Mouse (Mus musculus) stomach, postnatal 0 days (tissue): ENCODE results near the gene Hsd17b7. TPM values are rescaled to one million over a fixed set of nuclear protein-coding genes. Genes with fewer than 3 reads are reported as not detected.

Source experiments
- ATAC-seq: fragments of 200-750 bp; cut with Nextera tagmentation; 2 replicates; pipeline ENCODE4 v1.8.0; 2017; ENCODE audit not compliant: low FRiP score, low TSS enrichment
- DNase-seq: peaks from one replicate; pipeline ENCODE4 v3.0.0-alpha.2; 2016; ENCODE audit warnings: low spot score
- H3K27ac ChIP-seq: fragments of 300-500 bp; sonication (generic); replicated peaks from 2 replicates; pipeline ENCODE4 v1.5.1; 2014; ENCODE audit warnings: mild to moderate bottlenecking, control low read depth
- H3K27me3 ChIP-seq: fragments of 300-500 bp; sonication (generic); 2 replicates; pipeline ENCODE4 v1.6.1; 2014; ENCODE audit warnings: low read length; ENCODE audit not compliant: control insufficient read depth, insufficient read depth
- H3K36me3 ChIP-seq: fragments of 300-500 bp; sonication (generic); 2 replicates; pipeline ENCODE4 v1.6.1; 2014; ENCODE audit warnings: low read length, mixed read lengths; ENCODE audit not compliant: control insufficient read depth, insufficient read depth
- H3K4me1 ChIP-seq: fragments of 300-500 bp; sonication (generic); replicated peaks from 2 replicates; pipeline ENCODE4 v1.6.1; 2014; ENCODE audit warnings: antibody characterized with exemption; ENCODE audit not compliant: control insufficient read depth, insufficient read depth
- H3K4me2 ChIP-seq: fragments of 300-500 bp; sonication (generic); replicated peaks from 2 replicates; pipeline ENCODE4 v1.6.1; 2014; ENCODE audit warnings: low read depth, mild to moderate bottlenecking, control low read depth, moderate library complexity
- H3K4me3 ChIP-seq: fragments of 300-500 bp; sonication (generic); 2 replicates; pipeline ENCODE4 v1.5.1; 2014; ENCODE audit warnings: low read depth, low read length, control low read depth
- H3K9ac ChIP-seq: fragments of 300-500 bp; sonication (generic); 2 replicates; pipeline ENCODE4 v1.6.1; 2014; ENCODE audit warnings: mild to moderate bottlenecking, low read length, control low read depth, mixed read lengths
- H3K9me3 ChIP-seq: fragments of 300-500 bp; sonication (generic); 2 replicates; pipeline ENCODE4 v1.6.1; 2016; ENCODE audit warnings: low read length; ENCODE audit not compliant: control insufficient read depth
- CTCF ChIP-seq: IDR thresholded peaks from 2 replicates; pipeline ENCODE4 v1.5.1; 2016; ENCODE audit warnings: antibody characterized with exemption, low read depth, mild to moderate bottlenecking, moderate library complexity
- EP300 ChIP-seq: optimal IDR thresholded peaks from 2 replicates; pipeline ENCODE3; 2016; ENCODE audit warnings: antibody characterized with exemption
- WGBS: fragments of 180-500 bp; shearing (Covaris S2); extraction: QIAGEN DNeasy Blood & Tissue Kit; methylation state at CpG from one replicate; pipeline ENCODE4 v1.1.7; 2014; 5-methylcytosine and 5-hydroxymethylcytosine counted together
- polyA plus RNA-seq: library from polyadenylated mRNA; unstranded; fragments of >200 nt; fragmentation: Nextera tagmentation; extraction: Ambion mirVana; gene quantifications from 2 replicates; pipeline ENCODE4 v1.2.1, GENCODE M21; 2015

Hsd17b7 gene
- polyA plus RNA-seq, 1 experiment from 2014 or later: 38.8 TPM

- DNase-seq (peak; percentile 55), ATAC-seq (no peak)
- TF ChIP-seq CTCF: peak; percentile 77
- TF ChIP-seq EP300: no peak
- Histone ChIP-seq H3K4me2 (peak overlapping the region; percentile 40; the same call in 1 of the 2 replicates), H3K9me3 (no peaks in the 10 kb centered on the region), H3K27me3 (no peaks in the 10 kb centered on the region), H3K36me3 (no peaks in the 10 kb centered on the region), H3K4me1 (no peaks in the 10 kb centered on the region), H3K9ac (no peak overlapping the region), H3K4me3 (no peak overlapping the region), H3K27ac (no peak overlapping the region)
- WGBS: 43% methylated on average over 16 of the region's 16 CpGs
Observed at GRCm38 (mm10) chr1:169934005-169934725, 34.9 kb downstream of the Hsd17b7 start.

DNA sequence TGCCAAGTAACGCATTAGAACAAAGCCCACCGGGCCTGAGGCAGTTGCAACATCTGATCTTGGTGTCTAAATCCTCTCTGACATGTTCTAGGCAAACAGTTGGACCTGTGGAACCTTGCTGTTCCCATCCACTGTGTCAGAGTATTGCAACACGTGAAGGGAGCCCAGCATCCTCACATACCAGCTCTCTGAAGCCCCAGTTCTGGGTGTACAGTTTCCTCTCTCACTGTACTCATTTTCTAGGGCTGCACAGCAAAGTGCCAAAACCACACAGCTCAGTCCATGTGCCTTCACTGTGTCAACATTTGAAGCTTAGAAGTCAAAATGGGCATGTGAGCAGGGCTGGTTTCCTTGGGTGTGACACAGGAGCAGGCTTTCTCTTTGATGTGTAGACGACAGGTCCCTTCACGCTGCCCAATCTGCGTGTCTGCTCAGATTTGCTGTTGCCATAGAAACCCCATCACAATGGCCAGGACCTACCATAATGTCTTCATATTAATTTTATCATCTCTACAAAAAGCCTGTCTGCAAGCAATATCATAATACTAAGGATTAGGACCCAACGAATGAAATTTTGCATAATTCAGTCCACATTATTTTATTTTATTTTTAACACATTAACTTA, 36.8 kb downstream of the Hsd17b7 start:
- DNase-seq (no peak), ATAC-seq (0 out of 2 replicates have a peak, but pooled peaks have one; percentile 19)
- H3K27ac ChIP-seq: no peak overlapping the region
- no peak overlapping the region for H3K4me2 ChIP-seq
- H3K4me3 ChIP-seq: no peak overlapping the region
- H3K9me3 ChIP-seq: no peaks in the 10 kb centered on the region
- no peaks in the 10 kb centered on the region for H3K27me3 ChIP-seq
- no peaks in the 10 kb centered on the region for H3K4me1 ChIP-seq
- no peaks in the 10 kb centered on the region for H3K36me3 ChIP-seq
- H3K9ac ChIP-seq: no peak overlapping the region
- WGBS: 47% methylated on average over 7 of the region's 7 CpGs
- TF ChIP-seq CTCF: no peak
- TF ChIP-seq EP300: no peak

DNA sequence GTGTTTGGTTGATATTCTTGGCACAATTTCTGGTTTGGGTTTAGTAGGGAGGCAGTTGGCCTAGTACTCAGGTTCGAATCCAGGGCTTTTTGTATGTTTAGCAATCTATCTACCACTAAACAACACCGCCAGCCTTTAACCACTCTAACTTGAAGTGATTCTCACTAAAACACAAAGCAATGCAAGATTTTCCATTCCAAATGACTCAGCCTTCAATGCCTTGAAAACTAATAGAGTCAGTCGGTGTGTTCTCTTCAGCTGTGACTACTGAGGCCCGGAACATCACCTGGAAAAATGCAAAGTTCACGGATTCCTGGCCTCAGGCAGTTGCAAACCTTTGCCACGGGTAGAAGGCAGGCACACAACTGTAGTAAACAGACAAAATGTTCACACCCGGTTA, 37.3 kb downstream of the Hsd17b7 start:
- H3K9me3 ChIP-seq: no peaks in the 10 kb centered on the region
- no peak for TF ChIP-seq EP300
- no peak for TF ChIP-seq CTCF
- no peak overlapping the region for H3K27ac ChIP-seq
- DNase-seq (no peak), ATAC-seq (no peak)
- H3K4me2 ChIP-seq: no peak overlapping the region
- no peak overlapping the region for H3K4me3 ChIP-seq
- H3K27me3 ChIP-seq: no peaks in the 10 kb centered on the region
- no peaks in the 10 kb centered on the region for H3K4me1 ChIP-seq
- H3K9ac ChIP-seq: no peak overlapping the region
- no peaks in the 10 kb centered on the region for H3K36me3 ChIP-seq
- WGBS: 52% methylated on average over 7 of the region's 7 CpGs

- DNase-seq: no peak
- H3K9ac ChIP-seq: 0 out of 2 replicates have a peak within 1 kb of the TSS, but pooled peaks have one; percentile 13
- no peaks in the 10 kb centered on the region for H3K27me3 ChIP-seq
- H3K27ac ChIP-seq: no peak within 1 kb of the TSS
- peak; percentile 53; the same call in 1 of the 2 replicates for ATAC-seq
- H3K4me2 ChIP-seq: peak within 1 kb of the TSS; percentile 39
- WGBS: 24% methylated on average over 12 of the region's 12 CpGs
- TF ChIP-seq CTCF: no peak
- no peak for TF ChIP-seq EP300
- no peaks in the 10 kb centered on the region for H3K36me3 ChIP-seq
- H3K4me1 ChIP-seq: no peaks in the 10 kb centered on the region
- H3K4me3 ChIP-seq: no peak within 1 kb of the TSS
- H3K9me3 ChIP-seq: no peaks in the 10 kb centered on the region
Observed at GRCm38 (mm10) chr1:169928454-169928971, 40.5 kb downstream of the Hsd17b7 start, which contains the start of gene Ccdc190. TSS of gene Ccdc190 (plus strand) at chr1:169928648.

DNA sequence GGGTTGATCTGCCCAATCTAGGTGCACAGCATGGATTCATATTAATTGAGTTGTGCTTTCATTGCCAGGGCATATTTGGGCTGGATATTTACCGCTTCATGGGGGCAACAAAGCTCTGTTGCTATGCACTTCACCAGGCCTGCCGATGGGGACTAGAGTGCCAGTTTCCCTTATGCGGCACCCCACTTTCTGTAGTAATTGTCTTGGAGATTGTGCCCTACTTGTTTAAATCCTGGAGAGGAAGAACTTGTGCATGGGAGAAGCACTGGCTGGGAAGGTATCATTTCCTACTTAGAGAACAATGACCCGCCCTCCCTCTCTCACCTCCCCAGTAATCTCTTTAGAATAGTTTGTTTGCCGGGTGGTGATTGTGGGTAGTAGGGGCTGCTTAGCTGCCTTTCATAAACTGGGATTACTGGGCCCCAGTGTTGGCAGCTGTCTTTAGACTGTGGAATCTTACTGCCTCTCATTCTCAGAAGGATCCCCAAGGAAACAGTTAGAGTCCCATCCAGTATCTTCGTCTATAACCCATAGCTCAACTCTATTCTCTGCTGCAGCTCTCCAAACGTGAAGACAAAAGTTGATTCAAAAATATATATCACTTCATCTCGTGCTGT, 41.2 kb downstream of the Hsd17b7 start:
- no peak for DNase-seq
- H3K4me2 ChIP-seq: 0 out of 2 replicates have a peak overlapping the region, but pooled peaks have one; percentile 39
- no peak overlapping the region for H3K27ac ChIP-seq
- H3K27me3 ChIP-seq: no peaks in the 10 kb centered on the region
- no peak overlapping the region for H3K9ac ChIP-seq
- no peak for ATAC-seq
- H3K4me1 ChIP-seq: no peaks in the 10 kb centered on the region
- no peaks in the 10 kb centered on the region for H3K9me3 ChIP-seq
- H3K36me3 ChIP-seq: no peaks in the 10 kb centered on the region
- H3K4me3 ChIP-seq: no peak overlapping the region
- WGBS: 48% methylated on average over 8 of the region's 8 CpGs
- no peak for TF ChIP-seq EP300
- no peak for TF ChIP-seq CTCF
